Mouse (Mus musculus): ENCODE measurements at regions not wholly inside any gene's neighbourhood (a gene's known extent, or its start where the extent isn't known, plus 50 kb on each side); places are given as distances from the start of the nearest gene placed in this dataset.

DNA sequence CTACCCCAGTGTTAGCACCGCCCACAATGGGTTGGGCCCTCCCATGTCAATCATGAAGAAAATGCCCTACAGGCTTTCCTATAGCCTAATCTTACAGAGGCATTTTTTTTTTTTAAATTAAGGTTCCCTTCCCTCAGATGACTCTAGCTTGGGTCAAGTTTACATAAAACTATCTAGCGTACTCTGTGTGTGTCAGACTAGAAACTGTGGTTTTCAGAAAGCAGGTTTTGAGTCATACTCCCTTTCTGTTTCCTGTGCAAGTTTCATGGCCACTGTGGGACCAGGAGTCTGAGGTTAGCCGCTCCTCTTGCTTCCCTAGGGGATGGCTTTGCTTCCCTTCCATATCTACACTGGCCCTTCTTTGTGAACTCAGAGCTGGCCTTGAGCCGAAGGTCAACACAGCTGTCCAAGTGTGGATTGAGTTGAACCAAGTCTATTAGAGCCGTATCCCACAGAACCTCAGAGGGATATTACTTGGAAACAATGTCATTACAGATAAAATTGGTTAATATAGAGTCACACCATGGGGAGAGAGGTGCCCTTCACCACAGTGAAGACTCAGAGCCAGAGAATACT lies 226.1 kb upstream of the Arid1b start:
- H3K4me3 ChIP-seq (replicated peaks; ENCODE audit: extremely low read depth, low read depth, low read length), result no peak overlapping the region
- no peak for DNase-seq
- no peak for TF ChIP-seq CTCF (IDR thresholded peaks at IDR 0.05; ENCODE audit: insufficient read depth, low read length)
- WGBS, result 80% methylated on average over 5 of the region's 5 CpGs
- H3K4me1 ChIP-seq (ENCODE audit: control insufficient read depth, insufficient read depth, low read length), result no peaks in the 10 kb centered on the region

DNA sequence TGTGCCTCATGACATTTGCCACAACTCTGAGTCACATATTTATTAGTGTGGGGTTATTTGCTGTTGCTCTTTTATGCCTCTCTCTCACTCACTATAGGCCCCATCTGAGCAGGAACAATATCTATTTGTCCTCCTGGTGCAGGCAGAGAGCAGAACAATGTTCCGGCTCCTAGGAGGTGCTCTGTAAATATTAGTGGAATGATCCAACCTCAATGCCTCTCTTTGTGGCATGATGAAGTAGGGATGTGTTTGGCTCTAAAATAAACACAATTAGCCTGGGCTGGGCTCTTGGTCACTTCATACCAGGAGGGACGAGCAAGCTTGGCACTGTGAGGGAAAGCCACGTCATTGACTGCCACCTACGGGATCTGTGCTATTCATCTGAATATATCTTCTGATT lies 224.8 kb upstream of the Arid1b start:
- Histone ChIP-seq H3K4me1 (ENCODE audit: control insufficient read depth, insufficient read depth, low read length) (no peaks in the 10 kb centered on the region), H3K4me3 (replicated peaks; ENCODE audit: extremely low read depth, low read depth, low read length) (no peak overlapping the region)
- DNase-seq, result no peak
- TF ChIP-seq POLR2A (IDR thresholded peaks at IDR 0.05; ENCODE audit: borderline replicate concordance, extremely low read depth, low read depth, low read length) (no peak), CTCF (IDR thresholded peaks at IDR 0.05; ENCODE audit: insufficient read depth, low read length) (no peak)
- 60% methylated on average over 4 of the region's 4 CpGs for WGBS

DNA sequence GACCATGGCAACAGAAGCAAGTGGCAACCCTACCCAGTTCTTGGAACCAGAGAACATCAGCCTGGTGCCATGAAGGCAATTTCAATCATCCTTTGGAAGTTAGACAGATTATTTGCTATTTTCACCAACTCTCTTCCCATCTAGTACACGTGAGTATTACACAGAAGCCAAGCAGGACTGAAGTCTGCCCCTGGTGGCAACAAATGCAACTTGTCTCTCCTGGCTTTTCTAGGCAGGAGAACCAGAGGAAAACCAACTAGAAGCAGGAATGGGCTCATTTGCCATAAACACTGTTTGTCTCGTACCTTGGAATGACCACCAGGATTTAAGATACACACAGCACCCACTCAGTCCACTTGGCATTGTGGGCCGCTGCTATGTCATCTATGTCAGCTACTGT lies 224.1 kb upstream of the Arid1b start:
- DNase-seq, result no peak

DNA sequence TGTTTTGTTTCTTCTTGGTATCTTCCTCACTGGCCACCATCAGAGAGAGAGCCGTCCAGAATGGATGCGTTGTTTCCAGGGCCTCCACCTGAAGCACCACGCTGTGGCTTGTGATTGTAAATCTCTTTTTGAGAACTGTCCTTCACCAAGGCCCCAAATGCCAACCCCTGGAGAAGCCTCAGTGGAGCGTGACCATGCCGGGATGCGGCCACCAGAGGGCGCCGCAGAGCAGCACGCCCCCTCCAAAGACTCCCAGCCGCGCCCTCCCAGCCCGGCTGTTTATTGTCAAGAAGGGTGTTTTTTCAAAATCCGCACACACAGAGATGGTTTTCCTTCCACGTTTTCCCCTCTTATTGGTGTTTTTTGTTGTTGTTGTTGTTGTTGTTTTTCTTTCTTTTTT lies 216.0 kb upstream of the Arid1b start:
- Histone ChIP-seq H3K4me1 (ENCODE audit: control insufficient read depth, insufficient read depth, low read length) (no peaks in the 10 kb centered on the region; the same call in 1 of the 2 replicates), H3K4me3 (replicated peaks; ENCODE audit: extremely low read depth, low read depth, low read length) (no peak overlapping the region)
- WGBS, result 2% methylated on average over 14 of the region's 14 CpGs
- peak; percentile 66 for DNase-seq
- no peak for TF ChIP-seq POLR2A (IDR thresholded peaks at IDR 0.05; ENCODE audit: borderline replicate concordance, extremely low read depth, low read depth, low read length)
- peak; percentile 62 for TF ChIP-seq CTCF (IDR thresholded peaks at IDR 0.05; ENCODE audit: insufficient read depth, low read length)

More for the DNA sequence above, 224.1 kb upstream of the Arid1b start:
- TF ChIP-seq CTCF (IDR thresholded peaks at IDR 0.05; ENCODE audit: insufficient read depth, low read length) (no peak), POLR2A (IDR thresholded peaks at IDR 0.05; ENCODE audit: borderline replicate concordance, extremely low read depth, low read depth, low read length) (no peak)
- no peaks in the 10 kb centered on the region for H3K4me1 ChIP-seq (ENCODE audit: control insufficient read depth, insufficient read depth, low read length)
- H3K4me3 ChIP-seq (replicated peaks; ENCODE audit: extremely low read depth, low read depth, low read length), result no peak overlapping the region
- 72% methylated on average over 3 of the region's 3 CpGs for WGBS

DNA sequence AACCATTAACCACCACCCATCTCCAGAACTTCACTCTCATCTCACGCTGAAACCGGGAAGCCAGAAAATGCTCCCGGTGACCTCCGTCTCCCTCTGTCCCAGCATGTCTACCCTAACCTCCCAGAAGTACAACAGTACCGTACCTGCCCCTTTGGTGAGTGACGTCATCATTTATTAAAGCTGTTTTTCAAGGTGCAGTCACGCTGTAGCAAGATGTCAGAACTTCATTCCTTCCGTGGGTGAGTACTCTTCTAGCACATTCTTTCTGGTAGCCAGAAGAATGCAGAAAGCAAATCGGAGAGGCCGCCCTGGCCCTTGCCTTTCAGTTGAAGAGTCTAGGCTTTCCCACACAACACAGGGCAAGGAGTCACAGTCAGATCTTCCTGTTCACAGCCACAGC lies 215.1 kb upstream of the Arid1b start:
- Histone ChIP-seq H3K4me3 (replicated peaks; ENCODE audit: extremely low read depth, low read depth, low read length) (no peak overlapping the region), H3K4me1 (ENCODE audit: control insufficient read depth, insufficient read depth, low read length) (no peaks in the 10 kb centered on the region; the same call in 1 of the 2 replicates)
- no peak for TF ChIP-seq POLR2A (IDR thresholded peaks at IDR 0.05; ENCODE audit: borderline replicate concordance, extremely low read depth, low read depth, low read length)
- TF ChIP-seq CTCF (IDR thresholded peaks at IDR 0.05; ENCODE audit: insufficient read depth, low read length), result no peak
- WGBS, result 68% methylated on average over 10 of the region's 10 CpGs
- peak; percentile 40 for DNase-seq

DNA sequence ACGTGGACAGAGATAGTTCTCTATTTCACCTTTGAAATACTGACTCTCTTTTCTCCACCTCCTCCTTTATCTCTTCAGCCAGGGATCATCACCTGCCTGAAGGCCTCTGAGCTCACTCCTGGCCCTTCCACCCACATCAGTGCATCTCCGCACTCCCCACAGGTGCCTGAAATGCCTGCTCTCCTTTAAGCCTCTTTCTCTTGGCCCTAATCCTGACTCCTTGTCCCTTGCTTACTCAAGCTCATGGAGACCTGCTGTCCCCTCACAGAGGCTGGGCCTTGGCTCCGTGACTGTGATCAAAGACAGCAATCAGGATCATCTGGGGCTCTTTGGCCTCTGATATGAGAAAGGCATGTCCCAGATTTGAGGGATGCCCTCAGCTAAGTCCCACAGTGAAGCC lies 212.5 kb upstream of the Arid1b start:
- H3K4me1 ChIP-seq (ENCODE audit: control insufficient read depth, insufficient read depth, low read length), result peaks cover 3% of the 10 kb centered on the region
- no peak for TF ChIP-seq CTCF (IDR thresholded peaks at IDR 0.05; ENCODE audit: insufficient read depth, low read length)
- TF ChIP-seq POLR2A (IDR thresholded peaks at IDR 0.05; ENCODE audit: borderline replicate concordance, extremely low read depth, low read depth, low read length), result no peak
- no peak overlapping the region for H3K4me3 ChIP-seq (replicated peaks; ENCODE audit: extremely low read depth, low read depth, low read length)
- WGBS, result 84% methylated on average over 3 of the region's 3 CpGs
- DNase-seq, result no peak

DNA sequence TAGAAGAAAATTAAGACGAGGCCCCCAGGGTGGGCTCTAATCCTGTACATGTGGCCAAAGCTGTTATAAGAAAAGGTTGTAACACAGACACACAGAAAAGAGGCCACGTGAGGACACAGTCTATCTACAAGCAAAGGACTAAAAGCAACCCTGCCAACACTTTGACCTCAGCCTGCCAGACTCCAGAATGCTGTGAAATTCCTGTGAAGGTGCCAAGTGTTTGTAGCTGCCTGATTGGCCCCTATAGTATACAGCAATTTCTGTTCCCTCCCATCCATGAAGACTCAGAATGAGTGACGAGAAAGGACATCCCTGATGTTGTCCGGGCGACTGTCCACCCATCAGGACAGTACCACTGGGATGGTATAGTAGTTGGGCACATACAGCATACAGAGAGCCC lies 209.8 kb upstream of the Arid1b start:
- no peak for DNase-seq
- H3K4me1 ChIP-seq (ENCODE audit: control insufficient read depth, insufficient read depth, low read length), result peaks cover 3% of the 10 kb centered on the region
- WGBS, result 68% methylated on average over 5 of the region's 5 CpGs
- H3K4me3 ChIP-seq (replicated peaks; ENCODE audit: extremely low read depth, low read depth, low read length), result no peak overlapping the region
- TF ChIP-seq CTCF (IDR thresholded peaks at IDR 0.05; ENCODE audit: insufficient read depth, low read length) (no peak), POLR2A (IDR thresholded peaks at IDR 0.05; ENCODE audit: borderline replicate concordance, extremely low read depth, low read depth, low read length) (no peak)

DNA sequence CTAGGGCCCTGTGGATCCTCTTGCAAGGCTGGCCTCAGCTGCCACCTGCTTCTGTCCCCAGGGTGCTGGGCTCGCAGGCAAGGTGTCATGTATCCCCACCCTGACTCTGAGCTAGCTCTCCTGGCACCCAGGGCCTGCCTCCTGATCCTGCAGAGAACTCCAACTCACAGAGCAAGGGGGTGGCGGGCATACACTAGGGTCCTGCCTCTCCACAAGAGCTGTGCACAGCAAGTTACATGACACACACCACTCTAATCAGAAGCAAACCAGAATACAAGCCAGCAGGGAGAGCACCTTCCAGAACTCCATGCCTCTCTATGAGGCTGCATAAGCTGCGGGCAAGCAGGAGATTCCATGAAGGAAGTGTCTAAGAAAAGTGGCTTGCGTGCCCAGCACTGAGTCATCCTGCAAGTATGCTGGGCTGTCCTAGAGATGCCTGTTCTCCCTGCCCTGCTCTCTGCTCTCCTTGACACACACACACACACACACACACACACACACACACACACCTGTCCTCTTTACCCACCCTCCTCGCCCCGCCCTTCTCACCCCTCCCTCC lies 208.8 kb upstream of the Arid1b start:
- DNase-seq, result peak; percentile 36

DNA sequence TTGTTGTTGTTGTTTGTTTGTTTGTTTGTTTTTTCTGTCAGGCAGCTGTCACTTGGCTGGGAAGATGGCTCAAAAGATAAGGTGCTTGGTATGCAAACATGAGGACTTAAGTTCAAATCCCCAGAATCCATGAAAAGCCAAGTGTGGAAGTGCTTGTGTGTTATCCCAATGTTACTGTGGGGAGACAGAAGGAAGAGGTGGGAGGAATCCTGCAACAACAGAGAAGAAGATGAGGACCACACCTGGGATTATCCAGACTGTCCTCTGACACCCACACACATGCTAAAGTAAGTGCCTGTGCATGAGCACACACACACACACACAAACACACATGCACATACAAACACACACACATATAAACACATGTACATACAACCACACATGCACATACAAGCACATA lies 207.6 kb upstream of the Arid1b start:
- no peak for DNase-seq
- Histone ChIP-seq H3K4me3 (replicated peaks; ENCODE audit: extremely low read depth, low read depth, low read length) (no peak overlapping the region), H3K4me1 (ENCODE audit: control insufficient read depth, insufficient read depth, low read length) (peaks cover 3% of the 10 kb centered on the region)
- TF ChIP-seq CTCF (IDR thresholded peaks at IDR 0.05; ENCODE audit: insufficient read depth, low read length) (no peak), POLR2A (IDR thresholded peaks at IDR 0.05; ENCODE audit: borderline replicate concordance, extremely low read depth, low read depth, low read length) (no peak)

More for the DNA sequence above, 208.8 kb upstream of the Arid1b start:
- WGBS, result 54% methylated on average over 6 of the region's 6 CpGs
- Histone ChIP-seq H3K4me1 (ENCODE audit: control insufficient read depth, insufficient read depth, low read length) (peaks cover 3% of the 10 kb centered on the region), H3K4me3 (replicated peaks; ENCODE audit: extremely low read depth, low read depth, low read length) (no peak overlapping the region)
- no peak for TF ChIP-seq POLR2A (IDR thresholded peaks at IDR 0.05; ENCODE audit: borderline replicate concordance, extremely low read depth, low read depth, low read length)
- TF ChIP-seq CTCF (IDR thresholded peaks at IDR 0.05; ENCODE audit: insufficient read depth, low read length), result no peak

DNA sequence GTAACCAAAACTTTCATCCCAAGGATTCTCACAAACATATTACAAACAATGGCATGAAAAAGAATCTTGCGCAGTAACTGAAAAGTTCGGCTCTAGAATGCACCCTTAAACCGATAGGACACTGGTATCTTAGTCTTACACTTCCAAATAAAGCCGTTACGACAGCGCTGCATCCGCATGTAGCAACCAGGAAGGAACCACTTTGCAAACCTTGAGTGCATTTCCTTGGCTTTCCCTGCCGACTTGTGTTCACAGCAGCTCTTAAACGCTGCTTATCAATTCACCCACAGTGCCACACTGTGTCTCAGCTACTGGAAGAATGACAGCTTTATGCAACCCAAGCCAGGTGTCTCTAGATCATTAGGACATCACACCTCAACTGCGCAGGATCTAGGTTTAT lies 202.3 kb upstream of the Arid1b start:
- Histone ChIP-seq H3K4me1 (ENCODE audit: control insufficient read depth, insufficient read depth, low read length) (no peaks in the 10 kb centered on the region), H3K4me3 (replicated peaks; ENCODE audit: extremely low read depth, low read depth, low read length) (no peak overlapping the region)
- TF ChIP-seq POLR2A (IDR thresholded peaks at IDR 0.05; ENCODE audit: borderline replicate concordance, extremely low read depth, low read depth, low read length) (no peak), CTCF (IDR thresholded peaks at IDR 0.05; ENCODE audit: insufficient read depth, low read length) (no peak)
- DNase-seq, result no peak
- 40% methylated on average over 10 of the region's 10 CpGs for WGBS
